Mouse (Mus musculus): ENCODE data around the gene Kdm5a.

Kdm5a gene

DNA sequence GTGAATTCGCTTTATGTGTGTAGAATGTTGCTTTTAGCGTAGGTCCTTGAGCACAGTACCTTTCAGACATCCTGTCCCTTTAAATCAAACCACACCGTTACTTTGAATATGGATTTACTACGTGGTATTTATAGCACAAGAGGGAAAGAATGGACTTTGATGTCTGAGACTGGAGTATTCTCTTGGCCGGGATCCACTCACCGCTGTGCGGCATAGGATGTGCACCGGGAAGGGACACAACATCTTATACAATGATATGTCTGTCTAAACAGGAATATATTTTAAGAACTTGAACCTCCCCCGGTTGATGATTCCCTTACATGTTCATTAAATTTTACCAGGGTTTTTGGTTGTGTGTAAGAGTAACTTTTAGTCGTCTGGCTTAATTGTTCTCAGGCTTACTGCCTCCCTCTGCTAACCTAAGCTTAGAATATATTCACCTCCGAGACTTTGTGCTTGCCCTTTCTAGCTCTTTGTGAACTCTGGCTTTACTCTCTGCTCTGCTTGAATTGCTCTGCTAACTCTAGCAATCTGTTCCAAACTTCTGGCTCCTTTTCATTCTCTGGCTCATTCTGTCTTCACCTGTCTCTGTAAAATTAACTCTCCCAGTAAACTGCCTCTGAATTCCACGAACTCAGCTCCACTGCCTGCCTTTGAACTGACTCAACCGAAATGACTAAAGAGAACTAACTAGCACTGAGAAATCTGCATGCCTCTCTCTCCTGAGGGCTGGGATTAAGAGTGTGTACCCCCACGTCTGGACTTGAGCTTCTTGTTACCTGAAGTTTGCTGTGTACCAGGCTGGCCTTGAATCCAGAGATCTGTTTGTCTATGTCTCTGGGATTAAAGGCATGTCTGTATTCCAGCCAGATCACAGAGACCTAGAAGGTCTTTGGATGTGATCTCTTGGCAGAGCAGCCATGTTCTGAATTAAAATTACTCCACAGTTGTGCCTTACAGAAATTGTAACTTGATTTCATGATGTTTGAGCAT is 79.7 kb downstream of the Kdm5a start:
- no peak for DNase-seq

DNA sequence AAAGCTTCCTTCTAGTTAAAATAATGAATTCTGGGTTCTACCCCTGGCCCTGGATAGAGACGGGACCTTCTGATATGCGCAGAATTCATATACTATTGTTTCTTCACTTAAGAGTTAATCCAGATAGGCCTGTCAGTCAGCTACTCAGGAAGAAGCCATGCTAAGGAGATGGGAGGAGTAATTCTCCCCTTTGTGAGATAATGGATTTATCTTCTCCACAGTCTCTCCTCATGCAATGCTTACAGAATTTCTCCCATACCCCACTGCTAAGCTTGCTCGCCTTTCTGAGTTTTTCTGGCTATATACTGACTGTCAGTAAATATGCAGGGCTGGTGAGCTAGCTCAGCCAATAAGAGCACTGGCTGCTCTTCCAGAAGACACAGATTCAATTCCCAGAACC is 86.3 kb downstream of the Kdm5a start:
- no peak for DNase-seq

DNA sequence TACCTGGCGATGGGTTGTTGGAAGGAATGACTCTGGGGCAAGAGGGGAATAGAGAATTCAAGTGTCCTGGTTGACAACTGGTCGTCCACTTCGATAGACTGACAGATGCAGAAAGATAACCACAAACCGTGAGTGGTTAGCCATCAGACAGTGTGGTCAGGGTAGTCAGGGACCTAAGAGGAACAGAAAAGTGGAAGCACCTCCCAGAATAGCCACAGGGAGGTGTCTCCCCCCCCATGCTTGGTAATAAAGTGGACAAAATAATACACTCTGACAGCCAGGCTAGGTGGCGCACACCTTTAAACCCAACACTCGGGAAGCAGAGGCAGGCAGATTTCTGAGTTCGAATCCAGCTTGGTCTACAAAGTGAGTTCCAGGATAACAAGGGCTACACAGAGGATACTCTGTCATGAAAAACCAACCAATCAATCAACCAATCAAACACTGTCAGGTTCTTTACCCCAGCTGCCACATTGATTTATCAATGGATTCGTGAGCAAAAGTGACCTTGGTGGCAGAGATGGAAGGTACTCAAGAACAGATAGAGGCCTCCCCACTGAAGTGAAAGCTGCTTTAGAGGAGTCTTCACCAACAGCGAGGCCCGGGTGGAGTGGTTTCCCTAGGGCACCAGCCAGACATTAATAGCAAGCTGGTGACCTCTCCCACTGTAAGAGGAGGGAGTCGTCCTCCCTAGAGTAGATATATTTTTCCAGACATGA is 88.6 kb downstream of the Kdm5a start:
- no peak for DNase-seq

DNA sequence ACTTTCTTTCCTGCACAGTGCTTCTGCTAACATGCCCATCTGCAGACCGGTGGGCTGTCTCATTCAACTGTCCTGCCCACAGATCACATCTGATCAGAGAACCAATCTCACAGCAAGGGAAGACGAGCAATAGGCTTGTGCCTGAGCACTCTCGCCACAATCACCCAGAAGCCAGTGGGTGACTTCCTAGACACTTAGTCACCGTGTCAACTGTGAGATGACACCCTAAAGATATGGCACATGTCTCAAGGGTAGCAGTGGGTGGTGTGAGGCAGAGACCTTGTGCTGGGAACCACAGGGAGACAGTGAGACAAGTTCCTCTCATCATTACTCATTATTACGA is 89.2 kb downstream of the Kdm5a start:
- no peak for DNase-seq

DNA sequence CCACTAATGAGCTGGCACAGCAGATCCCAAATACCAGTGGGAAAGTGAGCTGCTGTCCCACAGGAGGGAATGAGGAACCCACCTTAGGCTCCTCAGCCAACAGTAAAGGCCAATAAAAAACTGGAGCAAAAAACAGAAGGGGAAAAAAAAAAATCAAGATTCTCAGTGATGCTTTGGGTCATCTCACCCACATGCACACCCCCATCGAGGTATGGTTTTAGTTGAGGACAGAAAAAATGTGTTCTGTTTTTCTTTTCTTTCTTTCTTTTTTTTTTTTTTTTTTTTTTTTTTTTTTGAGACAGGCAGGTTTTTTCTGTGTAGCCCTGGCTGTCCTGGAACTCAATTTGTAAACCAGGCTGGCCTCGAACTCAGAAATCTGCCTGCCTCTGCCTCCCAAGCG is 89.6 kb downstream of the Kdm5a start:
- DNase-seq: no peak

DNA sequence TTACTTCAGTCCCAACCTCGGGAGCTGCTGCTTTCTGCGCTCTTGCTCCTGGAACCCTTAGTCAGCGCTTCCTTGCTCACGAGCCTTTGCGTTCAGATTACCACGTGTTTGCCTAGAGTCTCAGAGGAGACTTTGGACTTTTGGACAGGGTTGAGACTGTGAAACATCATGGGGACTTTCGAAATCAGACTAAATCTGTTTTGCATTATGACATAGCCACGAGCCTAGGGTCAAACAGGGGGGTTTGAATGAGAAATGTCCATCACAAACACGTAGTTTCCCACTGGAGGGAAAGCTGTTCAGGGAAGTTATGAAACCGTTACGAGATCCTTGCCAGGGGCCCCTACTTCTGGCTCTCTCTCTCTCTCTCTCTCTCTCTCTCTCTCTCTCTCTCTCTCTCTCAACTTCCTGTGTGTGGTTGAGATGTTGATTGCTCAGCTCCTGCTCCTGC is 90.7 kb downstream of the Kdm5a start:
- DNase-seq: no peak

DNA sequence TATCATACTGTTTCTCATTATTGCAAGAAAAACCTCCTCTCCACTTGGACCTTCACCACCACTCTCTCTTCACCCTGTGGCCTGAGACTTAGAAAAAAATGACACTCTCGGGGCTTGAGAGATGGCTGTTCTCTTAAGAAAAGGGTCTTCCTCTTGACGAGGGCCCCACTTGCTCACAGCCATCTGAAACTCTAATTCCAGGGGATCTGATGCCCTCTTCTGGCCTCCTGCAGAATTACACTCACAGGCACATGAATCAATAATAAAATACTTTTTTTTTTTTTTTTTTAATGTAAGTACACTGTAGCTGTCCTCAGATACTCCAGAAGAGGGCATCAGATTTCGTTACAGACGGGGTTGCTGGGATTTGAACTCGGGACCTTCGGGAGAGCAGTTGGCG is 93.2 kb downstream of the Kdm5a start:
- no peak for DNase-seq

DNA sequence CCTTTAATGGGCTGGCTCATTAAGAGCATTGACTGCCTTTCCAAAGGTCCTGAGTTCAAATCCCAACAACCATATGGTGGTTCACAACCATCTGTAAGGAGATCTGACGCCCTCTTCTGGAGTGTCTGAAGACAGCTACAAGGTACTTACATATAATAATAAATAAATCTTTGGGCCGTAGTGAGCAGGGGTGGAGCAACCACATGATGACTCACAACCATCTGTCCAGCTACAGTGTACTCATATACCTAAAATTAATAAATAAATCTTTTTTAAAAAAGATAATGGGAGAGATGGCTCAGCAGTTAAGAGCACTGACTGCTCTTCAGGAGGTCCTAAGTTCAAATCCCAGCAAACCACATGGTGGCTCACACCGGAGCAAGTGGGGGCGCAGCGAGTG is 93.8 kb downstream of the Kdm5a start:
- DNase-seq: no peak

DNA sequence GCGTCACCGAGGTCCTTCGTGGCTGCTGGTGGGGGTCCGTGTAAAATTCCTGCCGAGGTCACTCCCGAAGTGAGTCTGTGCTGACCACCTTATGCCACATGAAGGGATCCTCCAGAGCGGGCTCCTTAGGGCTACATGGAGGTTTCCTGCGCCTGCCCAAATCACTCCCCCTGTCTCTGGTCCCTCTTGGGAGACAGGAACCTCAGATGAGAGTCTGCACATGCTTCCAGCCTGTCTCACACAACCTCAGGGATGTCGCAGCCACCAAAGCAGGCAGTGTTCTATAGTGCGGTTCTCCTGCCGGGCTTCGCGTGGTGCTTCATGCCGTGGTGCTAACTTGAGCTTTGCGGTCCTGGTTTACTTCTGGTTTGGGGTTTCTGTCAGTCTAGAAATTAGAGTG is 97.3 kb downstream of the Kdm5a start:
- DNase-seq: no peak

DNA sequence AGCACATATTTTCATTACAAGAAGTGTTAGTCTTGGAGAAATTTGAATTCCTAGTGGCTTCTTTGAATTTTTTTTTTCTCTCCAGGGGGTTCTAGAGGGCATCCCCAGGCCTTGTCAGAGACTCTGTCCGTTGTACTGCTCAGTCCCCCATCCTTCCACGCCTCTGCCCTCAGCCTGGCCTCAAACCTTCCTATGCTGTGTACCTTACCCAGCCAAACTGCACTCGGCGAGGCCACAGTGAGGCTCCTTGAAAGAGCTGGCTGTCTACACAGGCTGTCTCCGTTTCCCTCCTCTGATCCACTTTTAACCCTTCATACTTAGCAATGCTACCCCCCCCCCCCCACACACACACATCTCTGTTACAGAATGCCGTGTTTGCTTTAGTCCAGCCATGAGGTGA is 98.3 kb downstream of the Kdm5a start:
- no peak for DNase-seq

DNA sequence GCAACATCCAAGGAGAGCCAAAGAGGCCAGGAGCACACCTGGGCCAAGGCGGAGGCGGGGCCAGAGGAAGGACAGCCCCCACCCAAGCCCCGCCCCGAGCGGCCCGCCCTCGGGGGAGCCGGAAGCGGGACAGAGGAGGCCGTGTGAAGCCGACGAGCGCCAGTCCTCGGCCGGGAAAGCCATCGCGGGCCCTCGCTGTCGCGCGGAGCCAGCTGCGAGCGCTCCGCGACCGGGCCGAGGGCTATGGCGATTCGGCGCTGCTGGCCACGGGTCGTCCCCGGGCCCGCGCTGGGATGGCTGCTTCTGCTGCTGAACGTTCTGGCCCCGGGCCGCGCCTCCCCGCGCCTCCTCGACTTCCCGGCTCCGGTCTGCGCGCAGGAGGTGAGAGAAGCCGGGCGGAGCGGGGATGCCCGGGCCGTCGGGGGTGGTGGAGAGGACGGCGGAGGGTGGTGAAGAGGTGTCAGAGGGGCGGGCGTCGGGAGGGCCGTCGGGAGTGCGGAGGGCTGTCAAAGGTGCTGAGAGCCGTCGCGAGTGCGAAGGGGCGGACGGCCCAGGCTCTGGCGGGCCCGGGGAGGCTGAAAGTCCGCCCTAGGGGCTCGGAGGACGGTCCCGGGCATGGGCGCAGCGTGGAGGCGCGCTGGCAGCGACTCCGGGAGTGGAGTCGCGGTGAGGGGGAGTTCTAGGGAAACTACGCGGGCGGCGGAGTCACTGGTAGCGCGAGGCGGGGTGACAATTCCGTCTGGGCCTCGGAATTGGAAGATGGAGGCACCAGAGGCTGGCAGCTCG is 99.4 kb downstream of the Kdm5a start, which contains the start of gene Il17ra:
Il17ra (plus strand) TSS at position 162 of the 786 bp plus-strand sequence.
- DNase-seq: peak; percentile 82

DNA sequence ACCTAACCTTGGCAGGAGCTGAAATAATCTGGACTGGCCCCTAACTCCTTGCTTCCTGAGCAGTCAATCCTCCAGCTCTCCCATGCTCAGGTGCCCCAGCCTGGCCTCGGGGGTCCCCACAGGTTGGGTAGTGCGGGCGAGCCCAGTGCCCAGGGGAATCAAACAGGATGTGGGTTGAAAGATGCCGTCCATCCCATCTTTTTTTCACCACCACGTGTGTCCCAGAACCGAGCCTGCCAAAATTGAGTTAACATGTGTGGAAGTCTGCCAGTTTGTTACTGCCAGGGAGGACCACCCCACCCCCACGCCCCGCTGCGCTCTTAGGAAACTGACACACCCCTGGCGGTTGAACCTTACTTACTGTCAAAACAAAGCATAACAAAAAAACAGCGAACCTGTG is 100.0 kb downstream of the Kdm5a start:
- DNase-seq: peak; percentile 44

DNA sequence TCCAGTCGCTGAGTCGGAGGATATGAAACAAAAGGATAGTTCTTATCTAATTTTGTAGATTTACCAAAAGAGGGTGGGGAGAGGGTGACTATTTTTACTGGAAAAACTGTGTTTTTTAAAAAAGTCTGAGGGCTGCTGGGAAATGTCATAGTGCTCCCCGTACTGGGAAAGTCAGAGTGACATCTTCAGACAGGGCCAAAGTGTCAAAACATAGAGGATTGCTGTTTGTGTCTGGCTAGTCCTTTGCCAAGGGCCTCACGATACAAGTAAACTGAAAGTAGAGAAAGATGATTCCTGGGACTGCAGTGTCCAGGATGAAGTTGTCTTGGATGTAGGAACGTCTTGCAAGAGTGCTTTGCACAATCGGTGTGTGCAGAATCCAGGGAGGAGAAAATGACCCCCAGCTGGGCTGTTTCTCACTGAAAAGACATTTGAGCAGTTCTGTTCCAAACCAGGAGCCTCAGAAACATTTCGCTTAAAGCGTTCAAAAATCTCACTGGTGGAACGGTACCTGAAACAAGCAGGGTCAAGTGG is 100.5 kb downstream of the Kdm5a start:
- no peak for DNase-seq

DNA sequence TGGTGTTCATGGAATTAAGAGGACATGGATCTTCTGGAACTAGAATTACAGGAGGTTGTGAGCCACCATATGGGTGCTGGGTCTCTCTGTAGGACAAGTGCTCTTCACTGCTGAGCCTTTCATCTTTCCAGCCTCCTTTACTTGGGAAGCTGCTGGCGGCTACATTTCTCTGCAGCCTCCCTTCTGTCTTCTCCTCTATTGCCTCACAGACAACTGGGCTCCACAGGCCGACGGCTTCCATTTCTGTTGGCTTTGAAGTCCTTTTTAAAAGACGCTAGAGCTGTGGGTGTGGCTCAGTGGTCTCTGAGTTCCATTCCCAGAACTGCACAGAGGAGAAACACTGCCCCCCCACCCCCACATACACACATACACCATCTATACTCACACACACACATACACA is 101.5 kb downstream of the Kdm5a start:
- no peak for DNase-seq

DNA sequence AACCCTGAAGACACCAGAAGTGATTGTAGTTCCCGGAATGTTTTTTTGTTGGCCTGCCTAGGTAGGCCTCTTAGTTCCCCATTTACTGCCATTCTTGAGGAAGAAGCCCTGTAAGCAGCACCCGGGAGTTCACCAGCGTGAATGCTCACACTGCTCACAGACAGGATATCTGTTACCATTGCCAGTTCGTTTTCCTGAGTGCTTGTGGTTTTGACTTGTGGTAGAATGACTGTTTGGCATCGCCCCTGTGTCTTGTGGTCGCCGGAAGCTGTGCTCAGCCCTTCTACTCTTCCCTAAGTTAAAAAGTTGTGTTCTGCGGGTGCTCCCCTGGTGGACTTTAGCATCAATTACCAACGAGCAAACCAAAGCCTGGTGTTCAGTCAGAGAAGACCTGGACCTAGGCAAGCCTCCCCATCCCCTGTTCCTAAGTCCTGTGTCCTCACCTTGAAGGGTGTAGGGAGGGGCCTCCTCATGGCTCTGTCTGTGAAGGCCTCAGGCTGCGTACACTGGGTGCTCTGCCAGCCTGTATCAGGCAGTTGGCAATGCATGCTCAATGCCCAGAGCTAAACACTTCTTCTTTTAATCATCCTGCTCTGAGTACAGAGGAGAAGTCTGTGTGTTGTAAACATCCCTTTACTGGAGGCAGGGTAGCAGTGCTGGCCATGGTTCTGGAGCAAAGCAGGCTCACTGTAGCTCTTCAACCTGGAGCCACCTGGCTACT is 102.8 kb downstream of the Kdm5a start:
- no peak for DNase-seq

DNA sequence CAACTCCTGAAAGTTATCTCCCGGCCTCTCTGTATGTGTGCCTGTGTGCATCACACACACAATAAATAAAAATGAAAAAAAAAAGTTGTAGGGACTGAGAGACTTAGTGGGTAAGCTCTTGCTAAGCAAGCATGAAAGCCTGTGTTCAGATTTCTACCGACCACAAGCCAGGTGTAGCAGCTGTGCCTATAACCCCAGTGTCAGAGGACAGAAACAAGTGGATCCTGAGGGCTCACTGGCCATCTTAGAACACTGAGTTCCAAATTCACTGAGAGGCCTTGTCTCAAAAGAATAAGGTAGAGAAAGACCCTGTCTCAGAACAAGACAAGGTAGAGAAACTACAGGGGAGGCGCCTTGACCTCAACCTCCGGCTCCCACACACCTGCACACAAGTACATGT is 104.3 kb downstream of the Kdm5a start:
- DNase-seq: no peak

DNA sequence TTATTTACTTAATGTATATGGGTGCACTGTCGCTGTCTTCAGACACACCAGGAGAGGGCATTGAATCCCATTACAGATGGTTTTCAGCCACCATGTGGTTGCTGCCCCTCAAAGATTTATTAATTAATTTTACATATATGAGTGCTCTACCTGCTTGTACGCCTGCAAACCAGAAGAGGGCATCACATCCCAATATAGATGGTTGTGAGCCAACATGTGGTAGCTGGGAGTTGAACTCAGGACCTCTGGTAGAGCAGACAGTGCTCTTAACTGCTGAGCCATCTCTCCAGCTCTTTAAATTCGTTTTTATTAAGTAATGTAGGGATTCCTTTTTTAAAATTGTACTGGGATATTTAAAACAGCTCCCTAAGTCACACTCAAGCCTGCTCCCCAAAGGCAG is 105.3 kb downstream of the Kdm5a start:
- DNase-seq: no peak

DNA sequence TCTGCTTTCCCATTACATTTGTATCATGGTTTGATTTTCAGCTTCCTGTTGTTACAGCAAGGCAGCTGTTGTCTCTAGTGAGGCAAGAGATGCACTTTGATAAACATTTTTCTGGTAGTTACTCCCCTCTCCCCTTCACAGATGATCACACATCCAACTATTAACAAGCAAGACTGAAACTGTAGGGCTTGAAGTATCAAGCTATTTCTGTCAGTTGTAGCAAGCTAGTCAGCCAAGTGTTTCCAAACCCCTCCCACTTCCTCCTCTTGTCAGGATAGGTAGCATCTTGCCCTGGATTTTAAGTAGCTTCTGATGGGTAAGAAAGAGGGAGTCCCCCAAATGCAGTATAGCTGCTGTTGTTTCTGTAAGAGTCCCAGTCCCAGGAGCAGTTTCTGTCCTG is 105.8 kb downstream of the Kdm5a start:
- no peak for DNase-seq

DNA sequence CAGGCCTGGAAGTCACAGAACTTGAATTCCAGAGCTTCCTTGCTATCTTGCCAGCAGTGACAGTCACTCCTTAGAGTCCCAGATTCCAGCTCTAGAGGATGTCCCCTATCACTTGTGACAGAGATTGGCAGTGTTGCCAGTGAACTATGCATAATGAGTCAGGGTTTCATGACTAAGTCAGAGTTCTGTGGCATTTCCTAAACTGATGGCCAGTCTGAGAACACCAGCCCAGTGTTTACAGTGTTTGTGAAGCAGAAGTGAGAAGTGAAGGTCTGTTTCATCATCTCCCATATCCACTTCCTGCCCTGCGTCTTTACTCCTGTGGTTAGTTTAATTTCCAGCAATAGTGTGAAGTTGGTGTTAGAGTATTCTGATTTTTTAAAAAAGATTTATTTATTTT is 106.7 kb downstream of the Kdm5a start:
- no peak for DNase-seq

DNA sequence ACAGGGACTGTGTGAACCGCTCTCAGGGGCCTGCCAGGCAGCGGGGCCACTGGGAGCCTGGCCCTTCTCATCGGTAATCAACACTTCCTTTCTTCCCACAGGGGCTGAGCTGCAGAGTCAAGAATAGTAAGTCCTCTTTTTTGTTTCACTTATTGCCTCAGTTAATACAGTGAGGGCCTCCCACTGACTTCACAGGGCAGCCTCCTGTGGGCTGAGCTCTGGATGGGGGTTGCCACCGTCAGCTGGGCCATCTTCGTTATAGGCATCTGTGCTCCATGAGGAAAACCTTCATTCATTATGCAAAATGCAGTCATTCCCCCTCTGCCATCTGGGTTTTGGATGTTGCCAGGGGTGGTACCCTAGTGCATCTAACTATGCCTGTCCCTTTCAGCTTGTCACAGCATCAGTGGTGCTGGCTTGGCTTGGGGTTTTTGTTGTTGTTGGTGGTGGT is 108.1 kb downstream of the Kdm5a start:
- DNase-seq: peak; percentile 41

DNA sequence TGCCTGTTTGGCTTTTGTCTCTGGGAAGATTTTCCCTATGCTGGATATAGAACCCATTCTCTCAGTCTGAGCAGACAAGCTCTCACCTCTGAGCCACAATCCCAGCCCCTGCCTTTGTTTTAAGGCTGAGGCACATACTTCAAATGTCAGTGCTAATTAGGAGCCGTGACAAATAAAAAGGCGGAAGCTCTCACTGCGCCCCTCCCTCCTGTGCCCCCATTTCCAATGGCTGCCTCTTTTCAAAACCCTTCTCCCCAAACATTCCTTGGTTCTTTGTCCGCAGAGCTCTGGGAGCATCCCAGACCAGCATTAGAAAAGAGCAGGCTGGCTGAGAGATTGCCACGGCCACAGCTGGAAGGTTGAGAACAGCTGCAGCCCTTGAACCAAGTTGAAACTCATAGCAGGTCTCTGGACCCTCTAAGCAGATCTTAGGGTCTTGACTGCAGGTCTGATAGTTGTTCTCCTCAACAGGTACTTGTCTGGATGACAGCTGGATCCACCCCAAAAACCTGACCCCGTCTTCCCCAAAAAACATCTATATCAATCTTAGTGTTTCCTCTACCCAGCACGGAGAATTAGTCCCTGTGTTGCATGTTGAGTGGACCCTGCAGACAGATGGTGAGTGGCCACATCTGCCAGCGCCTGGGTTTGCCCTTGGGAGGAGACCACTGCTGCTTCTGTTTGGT is 108.7 kb downstream of the Kdm5a start:
- DNase-seq: peak; percentile 36

DNA sequence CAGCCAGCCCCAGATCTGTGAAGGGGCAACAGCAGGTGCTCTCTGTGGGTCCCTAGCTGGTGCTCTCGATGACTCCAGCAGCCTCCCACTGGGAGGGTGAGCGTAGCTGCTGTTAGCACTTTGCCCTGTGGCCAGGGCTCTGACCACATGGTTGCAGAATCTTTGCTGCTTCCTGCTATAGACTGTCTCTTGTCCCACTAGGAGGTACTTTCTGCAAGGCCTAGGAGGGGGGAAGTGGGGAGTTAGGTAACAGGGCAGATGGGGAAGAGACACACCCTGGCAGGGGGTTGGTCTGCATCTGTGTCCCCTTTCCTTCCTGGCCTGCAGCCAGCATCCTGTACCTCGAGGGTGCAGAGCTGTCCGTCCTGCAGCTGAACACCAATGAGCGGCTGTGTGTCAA is 109.5 kb downstream of the Kdm5a start:
- no peak for DNase-seq

Data from embryo, embryonic 11 days (tissue).